Mouse (Mus musculus) cerebellum, adult 2 months (tissue): ENCODE measurements around the gene Wasf2.

Experiments
- CTCF ChIP-seq: fragments of 200-500 bp; IDR thresholded peaks from 2 replicates; pipeline ENCODE4 v1.5.1; 2011; ENCODE audit warnings: low read depth, mild to moderate bottlenecking, control low read depth, low read length, moderate library complexity, borderline replicate concordance; ENCODE audit not compliant: insufficient read depth
- POLR2A ChIP-seq: fragments of 200-500 bp; IDR thresholded peaks from 2 replicates; pipeline ENCODE4 v1.6.1; 2011; ENCODE audit warnings: low read length, control low read depth, borderline replicate concordance; ENCODE audit not compliant: insufficient read depth

DNA sequence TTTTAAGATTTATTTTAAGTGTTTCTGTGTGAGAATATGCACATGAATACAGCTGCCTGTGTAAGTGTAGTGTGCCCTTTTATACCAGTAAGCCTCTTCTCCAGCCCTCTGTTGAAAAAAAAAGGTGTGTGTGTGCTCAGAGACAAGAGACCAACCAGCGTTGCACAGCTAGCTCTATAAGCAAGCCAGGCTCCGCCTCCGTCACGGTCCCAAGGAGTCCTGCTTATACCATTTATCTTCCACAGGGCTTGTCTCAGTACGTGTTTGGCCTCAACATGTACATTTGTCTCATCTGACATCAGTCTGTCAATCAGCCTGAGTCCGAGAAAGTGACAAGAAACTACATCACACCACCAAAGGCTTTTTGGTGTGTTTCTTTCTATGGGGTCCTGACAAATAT, 25.4 kb downstream of the Wasf2 start:
- TF ChIP-seq POLR2A, result no peak
- no peak for TF ChIP-seq CTCF
